Mouse (Mus musculus) G1E (cell line): ENCODE measurements at regions not wholly inside any gene's neighbourhood (a gene's known extent, or its start where the extent isn't known, plus 50 kb on each side); places are given as distances from the start of the nearest gene placed in this dataset.

ENCODE experiments used
- ATAC-seq: 2 replicates; pipeline ENCODE4 v1.8.0; 2016; ENCODE audit warnings: mild to moderate bottlenecking; ENCODE audit not compliant: insufficient number of reproducible peaks, poor library complexity, low FRiP score, severe bottlenecking; ENCODE audit errors: extremely low read depth
- DNase-seq: peaks from one replicate; pipeline ENCODE4 v3.0.0; 2012; ENCODE audit warnings: low spot score
- H3K27me3 ChIP-seq: 2 replicates; pipeline ENCODE4 v1.6.1; 2012; ENCODE audit warnings: mild to moderate bottlenecking, low read length, inconsistent platforms; ENCODE audit not compliant: insufficient read depth
- H3K36me3 ChIP-seq: replicated peaks from 2 replicates; pipeline ENCODE3; 2012; ENCODE audit warnings: mild to moderate bottlenecking, inconsistent platforms
- H3K4me1 ChIP-seq: 2 replicates; pipeline ENCODE4 v1.6.1; 2012; ENCODE audit warnings: low read depth, low read length, inconsistent platforms, mixed read lengths; ENCODE audit not compliant: insufficient read depth
- H3K4me3 ChIP-seq: 2 replicates; pipeline ENCODE4 v1.5.1; 2012; ENCODE audit warnings: low read depth, mild to moderate bottlenecking, inconsistent platforms, low read length, moderate library complexity, mixed read lengths
- H3K9me3 ChIP-seq: replicated peaks from 2 replicates; pipeline ENCODE4 v1.6.1; 2012; ENCODE audit warnings: inconsistent platforms
- CTCF ChIP-seq: IDR thresholded peaks from 2 replicates; pipeline ENCODE4 v1.5.1; 2012; ENCODE audit warnings: low read depth, low read length, inconsistent platforms, mixed read lengths
- GATA1 ChIP-seq: IDR thresholded peaks from 2 replicates; pipeline ENCODE4 v1.6.1; 2012; ENCODE audit warnings: borderline replicate concordance, low read length, inconsistent platforms, mixed read lengths
- GATA2 ChIP-seq: IDR thresholded peaks from 2 replicates; pipeline ENCODE4 v1.6.1; 2012; ENCODE audit warnings: low read depth, low read length, inconsistent platforms, borderline replicate concordance
- POLR2AphosphoS5 ChIP-seq: IDR thresholded peaks from 2 replicates; pipeline ENCODE4 v1.6.1; 2012; ENCODE audit warnings: low read depth, low read length, inconsistent platforms; ENCODE audit not compliant: insufficient replicate concordance
- TAL1 ChIP-seq: conservative IDR thresholded peaks from 2 replicates; pipeline ENCODE4 v1.6.1; 2012; ENCODE audit warnings: low read depth, low read length, inconsistent platforms, mixed read lengths

GRCm38 (mm10) chr4:124400136-124400675 is 210.4 kb downstream of the 3100002H09Rik start:
- no peak for DNase-seq
- TF ChIP-seq TAL1, result no peak
- TF ChIP-seq CTCF, result no peak
- no peak for TF ChIP-seq GATA2
- TF ChIP-seq GATA1, result no peak
- TF ChIP-seq POLR2AphosphoS5, result no peak
- no peaks in the 10 kb centered on the region for H3K36me3 ChIP-seq
- H3K4me3 ChIP-seq, result no peak overlapping the region
- no peak for ATAC-seq
- no peaks in the 10 kb centered on the region for H3K9me3 ChIP-seq
- H3K27me3 ChIP-seq, result 0 out of 2 replicates have a peak, but pooled peaks cover 3% of the 10 kb centered on the region
- no peaks in the 10 kb centered on the region for H3K4me1 ChIP-seq

DNA sequence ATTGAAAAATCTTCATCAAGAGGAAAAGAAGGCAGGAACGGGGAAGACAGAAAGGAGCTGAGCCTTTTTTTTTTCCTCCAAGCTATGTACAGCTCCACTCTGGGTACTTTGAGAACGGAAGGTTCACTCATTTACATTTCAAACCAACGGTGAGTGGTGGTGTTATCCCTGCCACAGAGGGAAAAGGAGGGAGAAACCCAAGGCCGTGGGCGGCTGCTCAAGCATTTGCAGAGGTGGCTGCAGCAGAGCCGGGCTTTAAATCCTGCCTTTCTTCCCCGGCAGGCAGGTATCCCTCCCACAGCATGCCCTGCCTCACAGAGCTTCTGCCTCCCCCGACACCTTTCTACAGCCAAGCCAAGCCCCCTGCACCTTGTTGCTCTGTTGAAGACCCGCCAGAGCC is 212.2 kb downstream of the 3100002H09Rik start:
- H3K9me3 ChIP-seq, result no peaks in the 10 kb centered on the region
- H3K36me3 ChIP-seq, result no peaks in the 10 kb centered on the region
- DNase-seq, result no peak
- no peak for ATAC-seq
- TF ChIP-seq POLR2AphosphoS5 (no peak), TAL1 (no peak), GATA1 (no peak), CTCF (no peak), GATA2 (no peak)
- H3K27me3 ChIP-seq, result 0 out of 2 replicates have a peak, but pooled peaks cover 3% of the 10 kb centered on the region
- no peak overlapping the region for H3K4me3 ChIP-seq
- no peaks in the 10 kb centered on the region for H3K4me1 ChIP-seq

DNA sequence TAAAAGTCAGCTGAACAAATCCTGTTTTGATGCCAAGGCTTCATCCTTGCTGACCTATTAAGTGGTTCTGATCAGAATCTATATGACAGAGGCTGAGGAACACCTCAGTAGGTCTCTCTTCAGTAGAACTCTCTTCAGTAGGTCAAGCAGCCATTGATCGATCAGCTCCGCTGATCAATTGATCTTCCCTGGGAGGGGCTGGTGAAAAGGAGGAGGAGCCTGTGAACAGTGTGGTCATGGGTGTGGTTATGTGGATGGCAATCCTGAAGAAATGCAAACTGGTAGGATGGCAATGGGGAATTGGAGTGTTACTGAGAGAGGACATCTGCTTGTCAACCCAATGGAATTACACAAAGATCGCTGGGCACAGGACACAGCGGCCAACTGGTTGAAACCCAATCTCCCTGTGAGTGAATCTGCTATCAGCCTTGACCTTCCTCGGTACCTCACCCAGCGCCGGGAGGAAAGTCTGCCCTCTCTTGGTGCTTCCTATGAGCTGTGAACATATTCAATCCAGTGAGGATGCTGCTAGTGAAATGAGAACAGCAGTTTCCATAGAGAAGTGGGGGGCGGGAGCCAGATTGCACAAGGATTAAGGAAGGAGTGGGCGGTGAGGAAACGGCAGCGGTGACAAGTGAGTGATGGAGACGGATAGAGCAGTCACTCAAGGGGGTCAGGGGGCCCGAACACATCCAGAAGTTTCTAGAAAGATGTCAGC is 213.9 kb downstream of the 3100002H09Rik start:
- ATAC-seq (no peak), DNase-seq (no peak)
- H3K36me3 ChIP-seq, result no peaks in the 10 kb centered on the region
- H3K27me3 ChIP-seq, result 0 out of 2 replicates have a peak, but pooled peaks cover 3% of the 10 kb centered on the region
- no peaks in the 10 kb centered on the region for H3K9me3 ChIP-seq
- TF ChIP-seq CTCF (no peak), GATA1 (no peak), POLR2AphosphoS5 (no peak), TAL1 (no peak), GATA2 (no peak)
- H3K4me3 ChIP-seq, result no peak overlapping the region
- no peaks in the 10 kb centered on the region for H3K4me1 ChIP-seq

GRCm38 (mm10) chr4:124395966-124396395 is 214.6 kb downstream of the 3100002H09Rik start:
- no peak for TF ChIP-seq POLR2AphosphoS5
- TF ChIP-seq CTCF, result no peak
- TF ChIP-seq GATA1, result no peak
- no peak for TF ChIP-seq TAL1
- H3K4me1 ChIP-seq, result no peaks in the 10 kb centered on the region
- ATAC-seq (no peak), DNase-seq (no peak)
- H3K36me3 ChIP-seq, result no peaks in the 10 kb centered on the region
- no peak overlapping the region for H3K4me3 ChIP-seq
- H3K27me3 ChIP-seq, result 0 out of 2 replicates have a peak, but pooled peaks cover 3% of the 10 kb centered on the region
- no peaks in the 10 kb centered on the region for H3K9me3 ChIP-seq

DNA sequence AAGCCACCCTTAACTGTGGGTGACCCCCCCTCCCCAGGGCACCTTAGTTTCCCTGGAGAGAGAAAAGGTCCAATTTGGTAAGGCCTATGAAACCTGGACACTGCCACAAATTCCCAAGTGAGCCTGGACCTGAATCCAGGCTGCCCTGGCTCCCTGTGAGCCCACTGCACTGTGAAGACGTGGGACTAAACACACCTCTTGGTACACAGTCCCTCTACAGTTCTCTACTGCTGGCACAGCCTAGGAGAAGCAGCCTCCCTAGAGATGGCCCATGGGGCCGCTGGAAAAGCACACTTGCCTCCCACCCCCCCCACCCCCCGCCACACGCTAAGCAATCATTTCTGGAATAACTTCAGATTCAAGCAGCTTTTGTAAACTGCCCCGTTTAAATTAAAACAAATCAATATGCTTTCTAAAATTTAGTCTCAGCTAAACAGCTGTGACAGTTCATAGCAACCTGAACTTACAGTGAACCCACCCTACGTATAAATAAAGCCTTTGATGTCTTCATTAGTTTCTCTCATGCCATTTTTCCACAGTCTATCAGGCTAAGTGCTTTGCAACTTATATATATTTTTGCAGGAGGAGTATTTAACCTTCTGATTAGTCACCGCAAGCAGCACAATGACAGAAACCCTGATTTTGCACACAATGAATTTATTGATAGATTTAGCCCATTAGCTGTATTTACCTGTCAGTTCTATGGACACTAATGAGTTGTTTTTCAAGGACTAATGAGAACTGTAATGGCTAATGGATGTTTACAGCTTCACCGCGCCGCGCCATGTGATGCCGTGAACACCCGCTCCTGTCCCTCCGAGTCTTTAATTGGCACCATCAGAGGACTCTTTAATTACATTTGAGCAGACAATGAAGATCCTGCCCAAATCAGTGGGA is 215.3 kb downstream of the 3100002H09Rik start:
- H3K36me3 ChIP-seq, result no peaks in the 10 kb centered on the region
- H3K4me1 ChIP-seq, result no peaks in the 10 kb centered on the region
- H3K27me3 ChIP-seq, result no peaks in the 10 kb centered on the region
- ATAC-seq (no peak), DNase-seq (no peak)
- no peak for TF ChIP-seq TAL1
- no peak for TF ChIP-seq POLR2AphosphoS5
- TF ChIP-seq CTCF, result no peak
- TF ChIP-seq GATA2, result no peak
- no peak for TF ChIP-seq GATA1
- no peak overlapping the region for H3K4me3 ChIP-seq
- no peaks in the 10 kb centered on the region for H3K9me3 ChIP-seq

GRCm38 (mm10) chr4:124393595-124393994 is 217.0 kb downstream of the 3100002H09Rik start:
- ATAC-seq (no peak), DNase-seq (no peak)

More at GRCm38 (mm10) chr4:124393595-124393994, 217.0 kb downstream of the 3100002H09Rik start:
- H3K36me3 ChIP-seq, result no peaks in the 10 kb centered on the region
- no peaks in the 10 kb centered on the region for H3K9me3 ChIP-seq
- no peak for TF ChIP-seq TAL1
- H3K4me1 ChIP-seq, result no peaks in the 10 kb centered on the region
- H3K27me3 ChIP-seq, result no peaks in the 10 kb centered on the region
- H3K4me3 ChIP-seq, result no peak overlapping the region
